Mouse (Mus musculus): ENCODE data around the gene Arhgap31.

- TF ChIP-seq CTCF (conservative IDR thresholded peaks at IDR 0.05; ENCODE audit: low read length) (no peak), NANOG (IDR thresholded peaks at IDR 0.05; ENCODE audit: borderline replicate concordance, low read length) (no peak), POU5F1 (IDR thresholded peaks at IDR 0.05; ENCODE audit: borderline replicate concordance, low read length) (no peak)
Measured at GRCm38 (mm10) chr16:38712581-38713403, at the start of gene Arhgap31.

All from E14TG2a.4 (cell line).